Mouse (Mus musculus) G1E-ER4 (cell line): ENCODE measurements around the gene Dnajc6. TPM values are rescaled to one million over a fixed set of nuclear protein-coding genes. Genes with fewer than 3 reads are reported as not detected.

Source experiments
- GATA1 ChIP-seq: IDR thresholded peaks from one replicate; pipeline ENCODE4 v1.8.0; 2012; ENCODE audit warnings: low read length, inconsistent platforms
- polyA plus RNA-seq: library from polyadenylated mRNA; stranded (reverse); fragments of >175 nt; gene quantifications from 2 replicates; pipeline ENCODE4 v1.2.3, GENCODE M21; 2012

Dnajc6 gene
- polyA plus RNA-seq, 1 experiment, result not detected

- TF ChIP-seq GATA1, result no peak
Measured at GRCm38 (mm10) chr4:101496188-101496533, 287 bp upstream of the Dnajc6 start.

DNA sequence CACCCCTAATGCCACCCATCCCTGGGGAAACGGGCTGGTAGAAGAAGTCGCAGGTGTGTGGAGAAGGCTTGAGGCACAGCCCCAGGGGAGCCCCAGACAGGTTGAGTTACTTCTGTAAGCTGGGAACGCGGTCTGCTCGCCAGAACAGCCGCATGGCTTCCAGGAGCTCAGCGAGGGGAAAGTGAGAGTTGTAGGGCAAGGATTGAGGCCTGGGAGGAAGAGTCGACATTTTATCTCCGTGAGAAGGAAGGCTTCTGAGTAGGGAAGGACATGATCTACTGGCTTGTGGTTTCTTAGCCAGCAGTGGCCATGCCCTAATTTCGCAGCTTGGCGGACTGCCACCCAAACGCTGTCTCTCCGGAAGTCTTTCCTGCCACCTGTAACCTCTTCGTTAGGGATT is 888 bp downstream of the Dnajc6 start:
- no peak for TF ChIP-seq GATA1

DNA sequence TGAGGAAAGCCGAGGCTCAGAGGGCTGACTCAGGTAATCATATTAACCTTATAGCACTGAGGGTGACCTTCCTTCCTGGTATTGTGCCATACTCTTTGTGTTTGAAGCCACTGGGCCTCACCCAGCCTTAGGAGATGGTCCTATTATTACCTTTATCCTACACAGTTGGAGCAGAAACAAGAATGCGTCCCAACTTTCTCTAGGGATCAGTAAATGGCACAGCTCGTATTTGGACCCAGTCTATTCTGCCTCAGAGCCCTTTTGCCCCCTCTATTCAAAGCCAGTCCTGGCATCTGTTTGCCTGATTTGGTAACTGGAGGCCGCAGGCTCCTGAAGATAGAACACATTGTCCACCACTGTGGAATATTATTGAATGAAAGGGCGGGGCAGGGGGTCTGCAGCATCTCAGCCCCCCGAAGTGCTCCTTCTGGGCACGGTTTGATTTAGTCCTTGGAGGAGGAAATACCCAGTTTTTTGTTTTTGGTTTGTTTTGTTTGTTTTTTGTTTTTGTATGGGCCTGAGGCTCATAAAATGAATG is 8.1 kb downstream of the Dnajc6 start:
- no peak for TF ChIP-seq GATA1

- no peak for TF ChIP-seq GATA1
Measured at GRCm38 (mm10) chr4:101505966-101506365, 9.5 kb downstream of the Dnajc6 start.

DNA sequence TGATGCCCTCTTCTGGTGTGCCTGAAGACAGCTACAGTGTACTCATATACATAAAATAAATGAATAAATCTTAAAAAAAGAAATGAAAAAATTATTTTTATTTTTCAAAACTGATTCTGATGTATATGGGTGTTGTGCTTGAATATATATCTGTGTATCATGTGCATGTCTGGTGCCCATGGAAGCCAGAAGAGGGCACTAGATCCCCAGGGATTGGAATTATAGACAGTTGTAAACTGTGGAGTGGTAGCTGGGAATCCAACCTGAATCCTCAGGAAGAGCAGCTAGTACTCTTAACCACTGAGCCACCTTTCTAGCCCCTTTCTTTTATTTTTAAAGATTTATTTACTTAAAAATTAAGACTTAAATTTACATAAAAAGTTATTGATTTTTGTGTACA is 9.9 kb downstream of the Dnajc6 start:
- TF ChIP-seq GATA1, result no peak

GRCm38 (mm10) chr4:101507571-101508422 is 11.3 kb downstream of the Dnajc6 start:
- no peak for TF ChIP-seq GATA1

GRCm38 (mm10) chr4:101508431-101508830 is 12.0 kb downstream of the Dnajc6 start:
- no peak for TF ChIP-seq GATA1

- no peak for TF ChIP-seq GATA1
Measured at GRCm38 (mm10) chr4:101508851-101509577, 12.6 kb downstream of the Dnajc6 start.

DNA sequence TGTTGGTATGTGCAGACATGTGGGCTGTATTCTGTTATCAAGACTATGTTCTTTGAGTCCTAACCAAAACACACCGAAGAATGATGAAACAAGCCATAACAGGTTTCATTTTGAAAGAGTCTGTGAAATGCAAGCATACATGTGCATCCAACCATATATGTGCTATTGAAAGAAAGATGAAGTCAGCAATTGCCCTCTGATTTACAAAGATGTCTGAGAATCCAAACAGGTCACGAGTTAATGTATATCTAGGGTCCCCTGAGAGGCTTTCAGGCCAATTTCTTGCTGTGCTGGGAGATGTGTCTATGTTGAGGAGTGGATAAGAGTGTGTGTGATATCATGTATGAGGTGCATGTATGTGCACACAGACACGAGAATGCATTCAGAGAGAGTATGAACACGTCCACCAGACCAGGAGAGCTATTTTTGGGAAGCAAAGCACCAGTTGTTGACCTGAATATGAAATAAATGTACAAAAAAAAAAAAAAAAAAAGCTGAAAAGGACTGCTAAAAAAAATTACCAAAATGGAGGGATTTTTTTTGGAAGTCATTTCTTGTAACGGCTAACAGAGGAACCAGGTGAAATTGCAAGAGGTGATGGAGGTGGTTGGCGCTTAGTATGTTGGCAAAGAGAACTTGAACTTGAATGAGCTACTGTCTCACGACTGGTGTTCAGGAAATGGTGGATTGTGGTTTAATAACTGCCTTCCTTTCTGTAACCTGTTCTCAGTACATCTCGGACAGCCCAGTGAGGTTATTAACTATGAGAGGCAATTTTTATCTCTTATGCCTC is 13.9 kb downstream of the Dnajc6 start:
- TF ChIP-seq GATA1, result no peak

DNA sequence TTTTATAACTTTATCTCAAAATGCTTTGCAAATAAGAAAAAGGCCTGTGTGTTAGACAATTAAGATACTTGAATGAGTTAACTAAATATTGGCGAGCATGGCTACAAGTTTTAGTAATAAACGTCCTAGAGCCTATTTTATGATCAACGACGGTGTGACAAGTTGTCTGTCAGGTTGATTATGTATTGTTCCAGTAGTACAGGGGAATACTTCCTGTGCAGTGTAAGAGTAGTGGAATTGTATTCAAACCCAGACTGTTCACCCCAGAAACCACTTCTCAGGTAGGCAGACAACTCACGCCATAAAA is 14.4 kb downstream of the Dnajc6 start:
- no peak for TF ChIP-seq GATA1

- TF ChIP-seq GATA1, result no peak
Measured at GRCm38 (mm10) chr4:101511768-101512521, 15.5 kb downstream of the Dnajc6 start.

DNA sequence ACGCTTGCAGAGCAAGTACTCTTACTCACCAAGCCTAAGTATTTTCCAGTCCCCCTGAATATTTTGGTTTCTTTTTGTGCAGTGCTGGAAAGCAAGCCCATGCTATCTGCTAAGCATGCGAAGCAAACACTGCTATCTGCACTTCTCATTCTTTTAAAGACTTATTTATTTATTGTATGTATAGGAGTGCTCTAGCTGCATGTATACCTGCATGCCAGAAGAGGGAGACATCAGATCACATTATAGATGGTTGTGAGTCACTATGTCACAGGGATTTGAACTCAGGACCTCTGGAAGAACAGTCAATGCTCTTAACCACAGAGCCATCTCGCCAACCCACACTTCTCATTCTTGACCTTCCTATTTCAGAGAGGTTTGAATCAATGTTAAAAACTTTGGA is 16.8 kb downstream of the Dnajc6 start:
- no peak for TF ChIP-seq GATA1

GRCm38 (mm10) chr4:101515853-101516252 is 19.4 kb downstream of the Dnajc6 start:
- TF ChIP-seq GATA1, result no peak

DNA sequence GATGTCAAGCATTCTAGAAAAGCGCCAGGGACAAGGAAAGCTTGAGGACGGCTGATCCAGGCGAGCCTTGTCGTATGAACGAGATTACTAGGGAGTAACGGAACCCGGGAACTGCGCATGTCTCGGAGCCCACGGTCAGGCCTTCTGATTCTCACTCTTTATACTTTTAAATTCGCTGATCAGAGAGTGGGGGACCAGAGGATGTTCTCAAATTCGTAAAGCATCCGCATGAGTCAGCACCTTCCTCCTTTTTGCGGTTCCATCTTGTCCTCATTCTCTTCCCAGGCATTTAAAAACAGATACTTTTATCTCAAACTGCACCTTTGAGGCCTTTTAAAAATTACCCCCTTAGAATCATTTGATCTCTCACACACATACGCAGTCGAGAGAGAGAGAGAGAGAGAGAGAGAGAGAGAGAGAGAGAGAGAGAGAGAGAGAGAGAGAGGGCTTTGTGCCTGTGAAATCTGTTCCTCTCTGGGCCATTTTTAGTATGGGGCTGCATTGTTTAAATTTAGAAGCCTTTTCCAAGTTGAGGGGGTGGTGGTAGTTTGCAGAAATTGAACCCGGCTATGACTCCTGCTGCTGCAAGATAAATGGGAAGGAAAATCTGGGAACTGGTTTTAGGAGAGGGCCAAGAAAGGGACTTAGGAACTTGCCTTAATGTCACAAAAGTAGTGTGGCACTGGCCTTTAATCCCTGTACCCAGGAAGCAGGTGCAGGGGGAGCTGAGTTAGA is 20.2 kb downstream of the Dnajc6 start:
- TF ChIP-seq GATA1, result no peak

GRCm38 (mm10) chr4:101531901-101532300 is 35.5 kb downstream of the Dnajc6 start:
- TF ChIP-seq GATA1, result no peak
